Mouse (Mus musculus) MN1 (cell line): ENCODE results near the gene Slc6a12.

Source experiments
- DNase-seq: peaks from one replicate; pipeline ENCODE4 v3.0.0-alpha.2; 2016; ENCODE audit warnings: low spot score

Gene Slc6a12

GRCm38 (mm10) chr6:121412558-121413297 is 69.9 kb downstream of the Slc6a12 start:
- no peak for DNase-seq
